Mouse (Mus musculus): ENCODE data around the gene Cpsf2. TPM values are rescaled to one million over a fixed set of nuclear protein-coding genes. Genes with fewer than 3 reads are reported as not detected.

Gene Cpsf2
- polyA plus RNA-seq, 1 experiment from 2014 or later = 33.7 TPM

DNA sequence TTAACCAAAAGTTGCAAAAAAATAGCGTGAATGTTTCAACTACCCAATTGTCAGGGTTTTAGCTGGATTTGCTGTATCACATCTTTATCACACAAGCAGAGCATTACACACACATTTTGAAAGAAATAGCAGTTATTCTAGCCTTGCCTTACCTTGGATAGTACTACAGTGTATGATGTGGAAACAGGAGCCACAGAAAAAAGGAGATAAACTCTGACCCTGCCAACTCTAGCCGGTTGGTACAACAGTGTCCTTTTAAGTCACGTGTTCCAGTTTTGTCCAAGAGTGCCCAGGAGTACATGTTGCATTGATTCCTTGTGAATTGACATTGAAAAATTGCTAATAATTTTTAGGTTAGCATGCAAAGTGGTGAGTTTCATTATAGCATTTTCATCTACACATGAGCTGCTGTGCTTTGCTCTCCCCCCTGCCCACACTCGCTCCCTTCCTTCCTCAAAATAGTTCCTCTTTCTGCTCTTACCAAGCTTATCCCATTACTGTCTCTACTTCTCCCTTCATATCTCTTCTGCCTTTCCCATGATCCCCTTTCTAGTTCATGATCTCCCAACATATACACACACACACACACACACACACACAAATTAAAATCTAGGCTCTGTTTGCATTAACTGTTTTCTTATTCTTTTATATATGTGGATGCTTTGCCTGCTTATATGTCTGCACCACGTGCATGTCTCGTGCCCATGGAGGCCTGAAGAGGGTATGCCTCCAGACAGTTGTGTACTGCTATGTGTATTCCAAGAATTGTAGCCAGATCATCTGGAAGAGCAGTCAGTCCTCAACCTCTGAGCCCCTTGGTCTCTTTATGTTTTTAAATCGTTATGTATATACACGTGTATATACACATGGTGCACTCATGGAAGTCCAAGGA is 19.0 kb downstream of the Cpsf2 start:
- Histone ChIP-seq H3K27ac (no peak overlapping the region), H3K4me3 (no peak overlapping the region), H3K9me3 (replicated peaks) (no peaks in the 10 kb centered on the region), H3K36me3 (peaks cover 93% of the 10 kb centered on the region), H3K27me3 (ENCODE audit: low read depth, poor library complexity, severe bottlenecking) (no peaks in the 10 kb centered on the region), H3K4me1 (no peaks in the 10 kb centered on the region)
- no peak for DNase-seq (ENCODE audit: low spot score)
- 96% methylated on average over 8 of the region's 8 CpGs for WGBS

DNA sequence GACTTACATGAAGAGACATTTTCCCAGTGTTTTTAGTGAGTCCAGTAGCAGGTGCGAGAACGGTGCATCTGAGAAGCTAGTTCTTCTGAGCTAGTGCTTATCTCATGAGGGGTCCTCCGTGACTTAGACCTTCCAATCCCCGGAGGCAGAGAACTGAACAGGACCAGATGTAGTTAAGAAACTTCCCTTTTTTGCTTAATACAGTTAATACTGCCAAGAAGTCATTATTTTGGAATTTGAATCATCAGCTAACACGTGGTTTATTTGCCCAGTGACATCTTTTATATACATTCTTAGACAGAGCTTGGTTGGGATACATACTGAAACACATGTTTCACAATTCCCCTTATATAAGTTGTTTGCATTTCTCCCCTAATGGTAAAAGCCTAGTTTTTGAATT is 23.1 kb downstream of the Cpsf2 start:
- Histone ChIP-seq H3K27me3 (ENCODE audit: low read depth, poor library complexity, severe bottlenecking) (no peaks in the 10 kb centered on the region), H3K4me1 (no peaks in the 10 kb centered on the region), H3K36me3 (peaks cover 94% of the 10 kb centered on the region), H3K27ac (no peak overlapping the region), H3K4me3 (no peak overlapping the region), H3K9me3 (replicated peaks) (no peaks in the 10 kb centered on the region)
- 94% methylated on average over 5 of the region's 5 CpGs for WGBS
- no peak for DNase-seq (ENCODE audit: low spot score)

- H3K27ac ChIP-seq = no peak overlapping the region
- whole genome bisulfite sequencing = 96% methylated on average over 11 of the region's 11 CpGs
- no peaks in the 10 kb centered on the region for H3K27me3 ChIP-seq (ENCODE audit: low read depth, poor library complexity, severe bottlenecking)
- H3K9me3 ChIP-seq (replicated peaks) = no peaks in the 10 kb centered on the region
- no peak for DNase-seq (ENCODE audit: low spot score)
- peaks cover 97% of the 10 kb centered on the region for H3K36me3 ChIP-seq
- no peaks in the 10 kb centered on the region for H3K4me1 ChIP-seq
- H3K4me3 ChIP-seq = no peak overlapping the region
Observed at GRCm38 (mm10) chr12:102000785-102001184, 25.0 kb downstream of the Cpsf2 start.

GRCm38 (mm10) chr12:102008111-102008977 is 32.6 kb downstream of the Cpsf2 start:
- Histone ChIP-seq H3K36me3 (peaks cover 28% of the 10 kb centered on the region), H3K4me3 (no peak overlapping the region), H3K27me3 (ENCODE audit: low read depth, poor library complexity, severe bottlenecking) (no peaks in the 10 kb centered on the region), H3K4me1 (no peaks in the 10 kb centered on the region), H3K9me3 (replicated peaks) (no peaks in the 10 kb centered on the region), H3K27ac (no peak overlapping the region)
- WGBS = 88% methylated on average over 16 of the region's 16 CpGs
- DNase-seq (ENCODE audit: low spot score) = no peak

GRCm38 (mm10) chr12:102009551-102009950 is 33.8 kb downstream of the Cpsf2 start:
- no peak for DNase-seq (ENCODE audit: low spot score)
- 92% methylated on average over 6 of the region's 6 CpGs for WGBS

GRCm38 (mm10) chr12:102014411-102014810 is 38.6 kb downstream of the Cpsf2 start:
- no peak for DNase-seq (ENCODE audit: low spot score)
- Histone ChIP-seq H3K27me3 (ENCODE audit: low read depth, poor library complexity, severe bottlenecking) (no peaks in the 10 kb centered on the region), H3K27ac (no peak overlapping the region), H3K9me3 (replicated peaks) (no peaks in the 10 kb centered on the region), H3K4me3 (no peak overlapping the region), H3K4me1 (no peaks in the 10 kb centered on the region), H3K36me3 (no peaks in the 10 kb centered on the region)
- WGBS = 71% methylated on average over 5 of the region's 5 CpGs

More at GRCm38 (mm10) chr12:102009551-102009950, 33.8 kb downstream of the Cpsf2 start:
- H3K36me3 ChIP-seq = peaks cover 16% of the 10 kb centered on the region
- H3K4me1 ChIP-seq = no peaks in the 10 kb centered on the region
- no peaks in the 10 kb centered on the region for H3K27me3 ChIP-seq (ENCODE audit: low read depth, poor library complexity, severe bottlenecking)
- H3K9me3 ChIP-seq (replicated peaks) = no peaks in the 10 kb centered on the region
- H3K27ac ChIP-seq = no peak overlapping the region
- H3K4me3 ChIP-seq = no peak overlapping the region

DNA sequence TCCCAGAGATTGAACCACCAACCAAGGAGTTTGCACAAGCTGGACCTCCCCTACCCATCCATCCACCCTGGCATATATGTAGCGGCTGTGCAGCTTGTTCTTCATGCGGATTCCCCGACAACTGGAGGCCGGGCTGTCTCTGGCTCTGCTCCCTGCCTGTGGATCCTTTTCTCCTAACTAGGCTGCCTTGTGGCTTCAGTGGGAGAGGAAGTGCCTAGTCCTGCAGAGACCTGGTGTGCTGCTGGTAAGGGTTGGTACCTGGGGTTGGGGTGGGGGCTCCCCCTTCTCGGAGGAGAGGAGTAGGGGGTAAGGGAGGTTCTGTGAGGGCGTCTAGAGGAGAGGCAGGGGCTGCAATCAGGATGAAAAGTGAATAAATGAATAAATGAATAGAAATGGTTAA is 39.3 kb downstream of the Cpsf2 start:
- DNase-seq (ENCODE audit: low spot score) = no peak
- no peaks in the 10 kb centered on the region for H3K4me1 ChIP-seq
- H3K9me3 ChIP-seq (replicated peaks) = no peaks in the 10 kb centered on the region
- H3K36me3 ChIP-seq = no peaks in the 10 kb centered on the region
- no peak overlapping the region for H3K4me3 ChIP-seq
- H3K27me3 ChIP-seq (ENCODE audit: low read depth, poor library complexity, severe bottlenecking) = no peaks in the 10 kb centered on the region
- H3K27ac ChIP-seq = no peak overlapping the region
- WGBS = 93% methylated on average over 6 of the region's 6 CpGs

DNA sequence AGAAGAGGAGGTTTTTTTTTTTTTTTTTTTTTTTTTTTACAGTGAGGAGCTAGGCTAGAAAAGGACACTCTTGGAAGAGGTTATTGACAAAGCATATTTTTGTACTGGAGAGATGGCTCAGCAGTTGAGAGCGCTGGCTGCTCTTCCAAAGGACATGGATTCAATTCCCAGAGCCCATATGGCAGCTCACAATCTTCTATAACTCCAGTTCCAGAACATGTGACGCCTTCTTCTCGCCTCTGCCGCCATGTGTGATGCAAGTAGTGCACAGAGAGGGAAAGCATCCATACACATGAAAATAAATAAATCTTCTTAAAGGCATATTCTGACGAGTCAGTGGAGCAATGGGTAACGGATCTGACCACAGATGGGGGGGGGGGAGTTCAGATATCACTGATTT is 46.1 kb downstream of the Cpsf2 start:
- no peak overlapping the region for H3K27ac ChIP-seq
- H3K9me3 ChIP-seq (replicated peaks) = no peaks in the 10 kb centered on the region
- DNase-seq (ENCODE audit: low spot score) = no peak
- H3K4me3 ChIP-seq = no peak overlapping the region
- WGBS = 91% methylated on average over 6 of the region's 6 CpGs
- no peaks in the 10 kb centered on the region for H3K36me3 ChIP-seq
- no peaks in the 10 kb centered on the region for H3K4me1 ChIP-seq
- no peaks in the 10 kb centered on the region for H3K27me3 ChIP-seq (ENCODE audit: low read depth, poor library complexity, severe bottlenecking)

DNA sequence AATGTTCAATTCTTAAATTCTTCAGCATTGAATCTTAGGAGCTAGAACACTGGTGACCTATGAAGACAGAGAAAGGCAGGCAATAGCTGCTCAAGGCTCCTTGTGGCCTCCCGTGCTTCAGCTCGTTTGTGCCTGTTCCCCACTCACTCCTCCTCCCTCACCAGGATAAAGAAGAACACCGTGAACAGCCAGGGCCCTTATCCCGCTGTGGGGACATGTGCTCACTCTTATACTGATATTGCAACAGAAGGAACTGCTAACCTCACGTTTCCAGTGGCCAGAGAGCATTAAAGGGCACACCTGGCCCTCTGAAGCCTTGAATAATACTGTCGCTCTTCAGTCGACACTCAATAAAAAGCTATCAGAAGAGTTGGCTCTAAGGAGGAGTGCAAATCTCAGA is 53.4 kb downstream of the Cpsf2 start:
- H3K9me3 ChIP-seq (replicated peaks) = no peaks in the 10 kb centered on the region

GRCm38 (mm10) chr12:102029892-102030446 is 54.2 kb downstream of the Cpsf2 start:
- no peak for DNase-seq (ENCODE audit: low spot score)
- Histone ChIP-seq H3K4me1 (no peaks in the 10 kb centered on the region), H3K27ac (no peak overlapping the region), H3K4me3 (no peak overlapping the region), H3K9me3 (replicated peaks) (no peaks in the 10 kb centered on the region), H3K36me3 (no peaks in the 10 kb centered on the region), H3K27me3 (ENCODE audit: low read depth, poor library complexity, severe bottlenecking) (no peaks in the 10 kb centered on the region)
- WGBS = 51% methylated on average over 4 of the region's 4 CpGs

More for the DNA sequence above, 53.4 kb downstream of the Cpsf2 start:
- H3K27ac ChIP-seq = no peak overlapping the region
- DNase-seq (ENCODE audit: low spot score) = no peak
- no peaks in the 10 kb centered on the region for H3K36me3 ChIP-seq
- no peak overlapping the region for H3K4me3 ChIP-seq
- no peaks in the 10 kb centered on the region for H3K27me3 ChIP-seq (ENCODE audit: low read depth, poor library complexity, severe bottlenecking)
- H3K4me1 ChIP-seq = no peaks in the 10 kb centered on the region
- 45% methylated on average over 7 of the region's 7 CpGs for WGBS

GRCm38 (mm10) chr12:102034934-102035333 is 59.1 kb downstream of the Cpsf2 start:
- H3K9me3 ChIP-seq (replicated peaks) = no peaks in the 10 kb centered on the region
- DNase-seq (ENCODE audit: low spot score) = no peak
- no peaks in the 10 kb centered on the region for H3K27me3 ChIP-seq (ENCODE audit: low read depth, poor library complexity, severe bottlenecking)
- no peak overlapping the region for H3K27ac ChIP-seq
- H3K4me3 ChIP-seq = no peak overlapping the region
- no peaks in the 10 kb centered on the region for H3K36me3 ChIP-seq
- H3K4me1 ChIP-seq = no peaks in the 10 kb centered on the region
- 88% methylated on average over 4 of the region's 4 CpGs for WGBS

GRCm38 (mm10) chr12:102039861-102040260 is 64.1 kb downstream of the Cpsf2 start:
- H3K4me1 ChIP-seq = 0 out of 2 replicates have a peak, but pooled peaks cover 5% of the 10 kb centered on the region
- H3K27ac ChIP-seq = no peak overlapping the region
- no peaks in the 10 kb centered on the region for H3K36me3 ChIP-seq
- no peaks in the 10 kb centered on the region for H3K27me3 ChIP-seq (ENCODE audit: low read depth, poor library complexity, severe bottlenecking)
- H3K4me3 ChIP-seq = no peak overlapping the region
- no peak for DNase-seq (ENCODE audit: low spot score)
- no peaks in the 10 kb centered on the region for H3K9me3 ChIP-seq (replicated peaks)
- 94% methylated on average over 2 of the region's 2 CpGs for WGBS

DNA sequence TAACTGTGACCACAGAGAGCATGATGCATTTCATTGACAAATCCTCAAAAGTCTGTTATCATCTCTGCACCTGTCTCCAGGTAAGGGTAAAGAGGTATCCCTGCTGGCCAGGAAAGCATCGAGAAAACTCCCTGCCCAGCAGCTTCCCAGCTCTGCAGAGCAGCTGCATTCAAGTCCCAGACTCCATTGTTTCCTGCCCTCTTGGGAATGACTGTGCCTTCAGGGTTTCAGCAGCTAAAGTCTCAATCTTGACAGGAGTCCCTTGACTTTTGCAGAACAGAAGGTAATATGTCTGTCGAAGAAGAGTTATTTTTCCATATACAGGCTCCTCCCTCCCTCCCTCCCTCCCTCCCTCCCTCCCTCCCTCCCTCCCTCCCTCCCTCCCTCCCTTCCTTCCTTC is 65.9 kb downstream of the Cpsf2 start:
- H3K4me1 ChIP-seq = 0 out of 2 replicates have a peak, but pooled peaks cover 5% of the 10 kb centered on the region
- H3K4me3 ChIP-seq = no peak overlapping the region
- H3K27me3 ChIP-seq (ENCODE audit: low read depth, poor library complexity, severe bottlenecking) = no peaks in the 10 kb centered on the region
- H3K27ac ChIP-seq = no peak overlapping the region
- H3K9me3 ChIP-seq (replicated peaks) = no peaks in the 10 kb centered on the region
- 55% methylated on average over 2 of the region's 2 CpGs for WGBS
- no peaks in the 10 kb centered on the region for H3K36me3 ChIP-seq
- DNase-seq (ENCODE audit: low spot score) = no peak

All from limb, embryonic 10.5 days (tissue).